Mouse (Mus musculus) embryonic fibroblast, embryonic 13.5 days (primary cell): ENCODE data around the gene Smyd3. TPM values are rescaled to one million over a fixed set of nuclear protein-coding genes. Genes with fewer than 3 reads are reported as not detected.
"Not testable (repeated sequence)": the region's sequence is repeated elsewhere in the genome, so short reads cannot be mapped to it uniquely, and the experiment has no call there.

Source experiments
- H3K27ac ChIP-seq: 2 replicates; pipeline ENCODE4 v1.5.1; 2012; ENCODE audit warnings: low read length, control low read depth, inconsistent platforms; ENCODE audit not compliant: insufficient read depth
- H3K4me1 ChIP-seq: 2 replicates; pipeline ENCODE4 v1.6.1; 2011; ENCODE audit warnings: low read length; ENCODE audit not compliant: control insufficient read depth, insufficient read depth
- H3K4me3 ChIP-seq: 2 replicates; pipeline ENCODE4 v1.5.1; 2011; ENCODE audit warnings: mild to moderate bottlenecking, control low read depth, low read length; ENCODE audit not compliant: insufficient read depth
- CTCF ChIP-seq: IDR thresholded peaks from 2 replicates; pipeline ENCODE4 v1.5.1; 2011; ENCODE audit warnings: mild to moderate bottlenecking, control low read depth, low read length, moderate library complexity, borderline replicate concordance; ENCODE audit not compliant: insufficient read depth
- POLR2A ChIP-seq: IDR thresholded peaks from 2 replicates; pipeline ENCODE4 v1.6.1; 2011; ENCODE audit warnings: low read depth, mild to moderate bottlenecking, control low read depth, low read length, moderate library complexity
- polyA plus RNA-seq: library from polyadenylated mRNA; stranded (reverse); fragments of >200 nt; gene quantifications from 2 replicates; pipeline ENCODE4 v1.2.4, GENCODE M21; 2011; ENCODE audit warnings: low read depth; ENCODE audit not compliant: missing spikeins, insufficient read length

Gene Smyd3
- polyA plus RNA-seq, 1 experiment: 12.3 TPM

GRCm38 (mm10) chr1:179302446-179303230, 215.2 kb downstream of the Smyd3 start:
- TF ChIP-seq POLR2A (no peak), CTCF (no peak)
- Histone ChIP-seq H3K4me1 (no peaks in the 10 kb centered on the region), H3K4me3 (no peak overlapping the region), H3K27ac (no peak overlapping the region)

- H3K4me1 ChIP-seq: no peaks in the 10 kb centered on the region
- no peak overlapping the region for H3K4me3 ChIP-seq
- H3K27ac ChIP-seq: no peak overlapping the region
- TF ChIP-seq CTCF (no peak), POLR2A (no peak)
Measured at GRCm38 (mm10) chr1:179295626-179296025, 222.2 kb downstream of the Smyd3 start.

GRCm38 (mm10) chr1:179293772-179294353, 224.0 kb downstream of the Smyd3 start:
- Histone ChIP-seq H3K27ac (no peak overlapping the region), H3K4me1 (no peaks in the 10 kb centered on the region)
- TF ChIP-seq POLR2A (no peak), CTCF (no peak)

GRCm38 (mm10) chr1:179290181-179290580, 227.7 kb downstream of the Smyd3 start:
- not testable (repeated sequence) for H3K27ac ChIP-seq, H3K4me1 ChIP-seq, H3K4me3 ChIP-seq

More at GRCm38 (mm10) chr1:179293772-179294353, 224.0 kb downstream of the Smyd3 start:
- no peak overlapping the region for H3K4me3 ChIP-seq

- TF ChIP-seq POLR2A (no peak), CTCF (no peak)
- Histone ChIP-seq H3K4me3 (no peak overlapping the region), H3K27ac (no peak overlapping the region), H3K4me1 (no peaks in the 10 kb centered on the region)
Measured at GRCm38 (mm10) chr1:179289744-179290143, 228.1 kb downstream of the Smyd3 start.

GRCm38 (mm10) chr1:179286748-179287147, 231.1 kb downstream of the Smyd3 start:
- no peak overlapping the region for H3K27ac ChIP-seq
- TF ChIP-seq POLR2A (no peak), CTCF (no peak)
- H3K4me3 ChIP-seq: no peak overlapping the region
- H3K4me1 ChIP-seq: no peaks in the 10 kb centered on the region

GRCm38 (mm10) chr1:179282821-179283220, 235.0 kb downstream of the Smyd3 start:
- no peak overlapping the region for H3K4me3 ChIP-seq
- no peaks in the 10 kb centered on the region for H3K4me1 ChIP-seq
- TF ChIP-seq CTCF (no peak), POLR2A (no peak)
- no peak overlapping the region for H3K27ac ChIP-seq

- no peak for TF ChIP-seq POLR2A
- no peak for TF ChIP-seq CTCF
- H3K27ac ChIP-seq: no peak overlapping the region
- H3K4me1 ChIP-seq: no peaks in the 10 kb centered on the region
- H3K4me3 ChIP-seq: no peak overlapping the region
Measured at GRCm38 (mm10) chr1:179281401-179282121, 236.3 kb downstream of the Smyd3 start.

- no peaks in the 10 kb centered on the region for H3K4me1 ChIP-seq
- H3K27ac ChIP-seq: no peak overlapping the region
- no peak for TF ChIP-seq CTCF
- no peak for TF ChIP-seq POLR2A
- H3K4me3 ChIP-seq: no peak overlapping the region
Measured at GRCm38 (mm10) chr1:179279116-179279515, 238.7 kb downstream of the Smyd3 start.

GRCm38 (mm10) chr1:179277346-179277745, 240.5 kb downstream of the Smyd3 start:
- no peak overlapping the region for H3K4me3 ChIP-seq
- H3K27ac ChIP-seq: no peak overlapping the region
- TF ChIP-seq CTCF (no peak), POLR2A (no peak)
- no peaks in the 10 kb centered on the region for H3K4me1 ChIP-seq
